Mouse (Mus musculus): ENCODE results near the gene Fam43b. TPM values are rescaled to one million over a fixed set of nuclear protein-coding genes. Genes with fewer than 3 reads are reported as not detected.

Gene Fam43b
- total RNA-seq, 2 experiments from 2014 or later: 0.11 TPM; not detected in 1

DNA sequence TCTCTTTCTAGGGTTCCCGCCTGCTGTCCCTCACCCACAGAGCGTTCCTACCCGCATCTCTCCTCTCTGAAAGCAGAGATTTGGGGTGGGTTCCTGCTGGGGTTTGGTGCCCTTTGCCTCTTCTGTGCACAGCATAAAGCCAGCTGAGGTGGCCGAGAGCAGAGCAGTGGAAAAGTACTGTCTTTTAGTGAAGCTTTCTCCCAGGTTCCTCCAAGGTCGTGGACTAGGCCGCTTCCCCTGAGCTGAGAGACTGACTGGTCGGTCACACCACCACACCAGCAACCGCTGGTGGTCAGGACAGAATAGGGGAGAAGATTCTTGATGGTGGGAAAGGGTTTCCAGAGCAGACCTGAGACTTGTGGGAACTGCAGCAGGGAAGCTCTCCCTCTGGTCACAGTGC lies 383 bp upstream of the Fam43b start:
- DNase-seq (ENCODE audit: low spot score): no peak
- intact Hi-C loops (cut with DNase I): no loop called here

- intact Hi-C loops (cut with DNase I): no loop called here
- DNase-seq (ENCODE audit: low spot score): no peak
These were observed 999 bp downstream of the Fam43b start for GRCm38 (mm10) chr4:138395087-138395970.

DNA sequence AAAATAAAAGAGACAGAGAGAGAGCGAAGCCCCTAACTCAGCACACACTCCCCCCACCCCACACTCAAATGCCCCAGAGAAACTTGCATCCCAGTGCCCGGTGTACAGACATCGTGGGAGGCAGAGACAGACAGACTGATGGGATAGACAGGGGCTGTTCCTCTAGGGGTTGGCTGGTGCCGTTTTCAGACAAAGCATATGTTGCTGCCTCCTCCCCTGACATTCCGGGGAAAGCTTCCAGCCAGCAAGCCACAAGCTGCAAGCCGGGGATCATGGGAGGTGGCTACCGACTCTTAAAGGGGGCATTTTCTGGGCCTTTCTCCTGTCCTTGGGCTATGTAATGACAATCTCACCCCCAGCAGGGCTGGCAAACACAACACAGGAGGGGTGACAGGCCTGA lies 2.6 kb downstream of the Fam43b start:
- intact Hi-C loops (cut with DNase I): no loop called here
- no peak for DNase-seq (ENCODE audit: low spot score)

DNA sequence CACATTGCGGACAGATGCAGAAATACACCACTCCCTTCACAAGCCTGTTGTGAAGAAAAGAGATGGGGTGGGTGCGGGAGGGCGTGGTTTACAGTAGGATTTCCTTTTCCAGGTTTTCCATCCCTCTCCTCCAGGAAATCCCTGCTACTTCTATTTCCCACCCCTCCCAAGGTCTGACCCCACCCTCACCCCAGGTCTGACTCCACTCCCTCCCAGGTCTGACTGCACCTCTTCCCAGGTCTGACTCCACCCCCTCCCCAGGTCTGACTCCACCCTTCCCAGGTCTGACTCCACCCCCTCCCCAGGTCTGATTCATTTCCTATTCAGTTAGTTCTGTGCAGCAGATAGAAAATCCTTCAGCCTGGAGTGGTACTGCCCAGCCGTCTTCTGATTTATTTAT lies 12.5 kb downstream of the Fam43b start:
- intact Hi-C loops (cut with DNase I): loop anchor here (2.0 kb wide), 1 partner anchor 43 kb away; no protein-coding TSS in a partner anchor
- DNase-seq (ENCODE audit: low spot score): no peak

- no peak for DNase-seq (ENCODE audit: low spot score)
- intact Hi-C loops (cut with DNase I): loop anchor here (2.0 kb wide), 1 partner anchor 44 kb away; no protein-coding TSS in a partner anchor
These were observed 13.9 kb downstream of the Fam43b start for GRCm38 (mm10) chr4:138382462-138382861.

DNA sequence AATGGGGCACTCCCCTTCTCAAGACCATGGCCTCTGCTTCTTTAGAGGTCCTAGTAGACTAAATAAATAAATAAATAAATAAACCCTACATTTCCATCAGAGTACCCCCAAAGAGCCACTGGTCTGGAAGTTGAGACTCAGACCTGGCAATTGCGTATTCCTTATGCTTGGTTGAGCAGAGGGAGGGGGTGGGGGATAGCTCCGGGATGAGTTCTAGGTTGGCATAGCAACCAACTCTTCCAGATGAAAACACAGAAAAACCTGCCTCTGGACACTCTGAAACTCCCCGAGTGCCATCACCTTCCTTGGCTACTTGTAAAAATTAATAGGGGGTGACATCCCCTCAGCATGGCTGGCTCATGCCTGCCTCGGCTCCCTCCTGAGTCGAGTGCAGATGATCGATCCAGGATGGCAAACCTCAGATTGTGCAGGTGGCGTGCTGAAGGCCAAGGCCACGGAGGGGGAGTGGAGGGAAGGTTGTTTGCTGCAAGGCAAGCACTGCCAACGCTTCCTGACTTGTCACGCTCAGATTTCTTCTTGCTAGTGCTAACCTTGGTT lies 16.1 kb downstream of the Fam43b start:
- DNase-seq (ENCODE audit: low spot score): no peak
- intact Hi-C loops (cut with DNase I): no loop called here

DNA sequence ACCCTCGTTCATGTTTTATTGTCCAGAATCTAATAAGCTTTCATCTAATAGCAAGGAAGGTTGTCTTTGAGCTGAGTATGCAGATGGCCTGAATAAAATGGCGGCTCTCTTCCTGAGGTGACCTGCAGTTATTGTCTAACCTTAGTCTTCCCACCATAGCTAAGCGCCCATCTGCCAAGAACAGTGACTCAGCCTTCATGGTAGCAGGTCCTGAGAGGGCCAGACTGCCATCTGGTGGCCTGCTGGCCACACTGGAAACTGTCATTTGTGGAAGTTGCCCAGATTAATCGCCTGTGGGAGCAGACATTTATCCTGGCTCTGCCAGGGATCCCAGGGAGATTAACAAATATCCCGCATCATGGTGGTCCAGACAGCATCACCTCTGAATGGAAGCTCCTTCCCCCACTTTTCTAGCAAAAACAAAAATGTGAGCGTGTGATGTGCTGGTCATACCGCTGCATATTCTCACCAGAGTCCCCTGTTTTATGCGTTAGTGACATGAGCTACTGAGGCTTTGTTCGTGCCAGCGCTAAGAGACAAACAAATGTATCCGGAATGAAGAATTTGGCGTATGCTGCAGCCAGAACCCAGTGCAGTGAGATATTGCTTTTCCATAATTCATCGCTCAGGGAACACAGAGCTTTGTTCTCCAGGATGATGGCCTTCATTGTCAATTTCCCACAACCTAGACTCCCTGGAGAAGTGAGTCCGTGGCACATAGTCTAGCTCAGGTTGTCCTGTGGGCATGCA lies 17.1 kb downstream of the Fam43b start:
- intact Hi-C loops (cut with DNase I): loop anchor here (2.0 to 5.0 kb wide), 3 partner anchors 37 to 60 kb away; no protein-coding TSS in a partner anchor
- DNase-seq (ENCODE audit: low spot score): peak; percentile 57

- DNase-seq (ENCODE audit: low spot score): no peak
- intact Hi-C loops (cut with DNase I): loop anchor here (5.0 kb wide), 1 partner anchor 35 kb away; no protein-coding TSS in a partner anchor
These were observed 18.8 kb downstream of the Fam43b start for GRCm38 (mm10) chr4:138377526-138377925.

DNA sequence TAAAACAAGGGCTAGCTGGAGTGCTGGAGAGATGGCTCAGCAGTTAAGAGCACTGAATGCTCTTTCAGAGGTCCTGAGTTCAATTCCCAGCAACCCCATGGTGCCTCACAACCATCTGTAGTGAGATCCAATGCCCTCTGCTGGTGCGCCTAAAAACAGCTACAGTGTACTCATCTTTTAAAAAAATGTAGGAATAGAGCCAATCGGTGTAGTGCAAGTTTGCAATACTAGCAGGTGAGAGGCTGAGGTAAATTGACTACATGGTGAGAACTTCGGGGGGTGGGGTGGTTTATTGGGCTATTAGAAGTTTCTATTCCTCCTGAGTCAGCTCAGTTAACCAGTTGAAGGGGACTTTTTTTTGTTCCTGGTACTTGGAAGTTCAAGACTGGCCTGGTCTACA lies 21.2 kb downstream of the Fam43b start:
- no peak for DNase-seq (ENCODE audit: low spot score)
- intact Hi-C loops (cut with DNase I): loop anchor here (5.0 kb wide), 1 partner anchor 33 kb away; no protein-coding TSS in a partner anchor

- DNase-seq (ENCODE audit: low spot score): no peak
- intact Hi-C loops (cut with DNase I): no loop called here
These were observed 25.3 kb downstream of the Fam43b start for GRCm38 (mm10) chr4:138370996-138371516.

DNA sequence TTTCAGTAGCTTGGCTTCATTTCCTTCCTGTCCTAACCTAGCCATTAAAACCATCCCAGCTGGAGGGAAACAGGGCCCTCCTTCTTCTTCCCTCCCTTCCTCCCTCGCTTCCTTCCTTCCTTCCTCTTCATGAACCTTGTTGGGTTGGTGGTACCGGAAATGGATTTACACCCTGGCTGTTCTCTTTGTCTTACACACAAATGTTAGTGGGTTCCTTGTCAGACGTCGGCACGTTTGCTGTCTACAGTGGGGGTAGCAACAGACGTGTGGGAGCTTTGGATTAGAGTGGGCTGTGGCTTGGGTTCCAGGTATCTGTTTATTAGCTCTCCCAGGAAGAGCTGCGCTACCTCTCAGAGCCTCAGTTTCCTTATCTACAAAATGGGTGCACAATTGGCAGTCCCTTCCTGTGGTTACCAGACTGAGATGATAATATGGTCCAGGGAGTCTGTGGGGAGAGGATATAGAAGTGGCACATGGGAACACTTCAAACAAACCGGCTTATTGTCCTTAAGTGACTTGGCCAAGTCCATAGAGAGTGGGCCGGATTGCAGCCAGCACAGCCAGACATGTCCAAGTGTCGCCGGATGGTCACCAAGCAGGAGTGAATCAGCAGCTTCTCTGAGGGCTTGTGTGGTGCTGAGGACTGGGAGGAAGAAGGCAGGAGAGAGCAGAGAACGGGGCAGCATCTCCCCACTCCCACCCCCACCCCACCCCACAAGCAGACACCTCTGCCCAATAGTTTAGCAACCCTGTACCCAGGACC lies 27.6 kb downstream of the Fam43b start:
- intact Hi-C loops (cut with DNase I): no loop called here
- no peak for DNase-seq (ENCODE audit: low spot score)

- intact Hi-C loops (cut with DNase I): no loop called here
- DNase-seq (ENCODE audit: low spot score): peak; percentile 79
These were observed 28.5 kb downstream of the Fam43b start, which contains the start of gene Cda for GRCm38 (mm10) chr4:138367641-138368497. Gene Cda, minus strand, starts transcription at chr4:138367992.

DNA sequence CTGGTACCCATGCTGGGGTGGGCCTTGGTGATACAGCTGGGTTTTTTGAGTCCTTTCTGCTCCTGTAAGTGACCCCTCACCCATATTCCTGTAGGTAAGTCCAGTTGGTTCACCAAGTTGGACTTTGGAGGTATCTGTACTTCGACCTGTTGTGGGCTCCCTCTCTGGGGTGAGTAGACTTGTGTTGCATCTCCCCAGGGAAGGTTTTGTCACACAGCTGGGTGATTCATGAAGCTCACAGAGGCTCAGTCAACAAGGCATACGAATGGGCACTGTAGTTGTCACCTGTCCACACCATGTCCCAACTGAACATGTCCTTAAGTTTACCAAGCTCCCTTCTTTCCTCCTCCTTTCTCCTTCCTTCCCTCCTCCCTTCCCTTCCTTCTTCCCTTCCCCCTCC lies 29.8 kb downstream of the Fam43b start:
- DNase-seq (ENCODE audit: low spot score): no peak
- intact Hi-C loops (cut with DNase I): no loop called here

- no peak for DNase-seq (ENCODE audit: low spot score)
- intact Hi-C loops (cut with DNase I): no loop called here
These were observed 32.8 kb downstream of the Fam43b start for GRCm38 (mm10) chr4:138363511-138363910.

GRCm38 (mm10) chr4:138362883-138363282 lies 33.4 kb downstream of the Fam43b start:
- intact Hi-C loops (cut with DNase I): no loop called here
- no peak for DNase-seq (ENCODE audit: low spot score)

DNA sequence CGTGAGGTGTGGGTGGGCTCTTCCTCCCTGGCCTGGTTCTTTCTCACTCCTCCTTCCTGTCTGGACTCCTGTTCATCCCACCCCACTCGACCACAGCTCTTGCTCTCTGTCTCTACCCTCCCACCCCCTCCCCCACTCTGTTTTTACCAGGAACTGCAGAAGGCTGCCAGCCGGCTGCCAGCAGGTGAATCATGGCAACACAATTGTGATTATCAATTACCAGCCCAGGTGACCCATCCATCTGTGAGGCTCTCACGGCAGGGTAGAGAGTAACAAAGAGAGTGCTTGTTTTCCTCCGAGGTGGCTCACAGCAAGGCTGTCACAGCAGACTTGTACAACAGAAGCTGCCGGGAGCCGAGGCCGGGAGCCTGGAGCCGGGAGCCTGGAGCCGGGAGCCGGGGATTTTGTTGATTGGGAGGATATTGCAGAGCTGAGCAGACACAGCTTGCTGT lies 34.9 kb downstream of the Fam43b start:
- intact Hi-C loops (cut with DNase I): no loop called here
- DNase-seq (ENCODE audit: low spot score): no peak

DNA sequence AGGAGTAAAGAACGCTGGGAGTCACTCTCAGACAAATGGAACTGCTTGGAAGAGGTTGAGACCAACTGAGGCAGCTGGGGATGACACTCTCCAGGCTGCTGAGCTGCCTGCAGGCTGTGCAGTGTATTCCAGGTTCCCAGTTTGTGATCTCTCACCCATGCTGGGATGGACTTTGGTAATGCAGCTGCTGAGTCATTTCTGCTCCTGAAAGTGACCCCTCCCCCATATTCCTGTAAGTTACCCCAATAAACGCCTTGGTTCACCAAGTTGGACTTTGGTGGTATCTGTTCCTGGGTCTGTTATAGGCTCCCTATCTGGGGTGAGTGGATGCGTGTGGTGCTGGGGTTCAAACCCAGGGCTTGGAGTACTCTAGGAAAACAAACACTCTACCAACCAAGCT lies 38.2 kb downstream of the Fam43b start:
- intact Hi-C loops (cut with DNase I): no loop called here
- no peak for DNase-seq (ENCODE audit: low spot score)

GRCm38 (mm10) chr4:138356551-138356950 lies 39.8 kb downstream of the Fam43b start:
- no peak for DNase-seq (ENCODE audit: low spot score)
- intact Hi-C loops (cut with DNase I): no loop called here

DNA sequence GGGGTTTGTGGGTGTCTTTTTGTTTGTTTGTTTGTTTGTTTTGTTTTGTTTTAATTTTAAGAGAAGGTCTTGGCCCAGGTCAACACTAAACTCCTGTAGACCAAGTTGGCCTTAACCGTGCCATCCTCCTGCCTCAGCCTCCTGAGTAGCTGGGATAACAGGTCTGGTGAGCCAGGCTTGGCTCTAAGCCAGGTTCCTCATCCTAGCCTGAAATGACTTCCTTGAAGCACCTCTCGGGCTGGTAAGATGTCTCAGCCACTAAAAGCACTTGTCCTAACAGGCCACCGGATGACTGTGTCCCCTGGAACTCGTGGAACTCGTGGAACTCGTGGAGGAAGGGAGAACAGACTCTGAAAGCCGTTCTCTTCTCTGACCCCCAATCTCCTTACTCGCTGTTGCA lies 40.2 kb downstream of the Fam43b start:
- no peak for DNase-seq (ENCODE audit: low spot score)
- intact Hi-C loops (cut with DNase I): no loop called here

Measured in heart, postnatal 25 days (tissue).